Mouse (Mus musculus): ENCODE results near the gene Ezh1.

Ezh1 gene

GRCm38 (mm10) chr11:101184984-101185383 lies 41.3 kb downstream of the Ezh1 start:
- in situ Hi-C loops (cut with MboI, MseI), result loop anchor here in 1 of 2 experiments (5.0 to 10.0 kb wide), 2 partner anchors 103 to 210 kb away; partner anchors contain the start of genes Cavin1 and Coasy

- in situ Hi-C loops (cut with MboI, MseI), result loop anchor here in 1 of 2 experiments (5.0 to 10.0 kb wide), 2 partner anchors 101 to 208 kb away; partner anchors contain the start of genes Cavin1 and Coasy
Observed at GRCm38 (mm10) chr11:101182771-101183517, 43.3 kb downstream of the Ezh1 start.

- in situ Hi-C loops (cut with MboI, MseI), result loop anchor here in 1 of 2 experiments (5.0 to 10.0 kb wide), 2 partner anchors 100 to 207 kb away; partner anchors contain the start of genes Cavin1 and Coasy
Observed at GRCm38 (mm10) chr11:101181961-101182360, 44.3 kb downstream of the Ezh1 start.

- in situ Hi-C loops (cut with MboI, MseI), result loop anchor here in 1 of 2 experiments (5.0 to 10.0 kb wide), 2 partner anchors 99 to 206 kb away; partner anchors contain the start of genes Cavin1 and Coasy
Observed at GRCm38 (mm10) chr11:101180846-101181740, 45.2 kb downstream of the Ezh1 start.

GRCm38 (mm10) chr11:101180261-101180660 lies 46.0 kb downstream of the Ezh1 start:
- in situ Hi-C loops (cut with MboI, MseI), result loop anchor here in 1 of 2 experiments (5.0 to 10.0 kb wide), 2 partner anchors 98 to 205 kb away; partner anchors contain the start of genes Cavin1 and Coasy

- in situ Hi-C loops (cut with MboI, MseI), result no loop called here
Observed at GRCm38 (mm10) chr11:101179306-101179705, 47.0 kb downstream of the Ezh1 start.

- in situ Hi-C loops (cut with MboI, MseI), result no loop called here
Observed at GRCm38 (mm10) chr11:101178061-101179058, 47.9 kb downstream of the Ezh1 start.

GRCm38 (mm10) chr11:101176933-101177773 lies 49.1 kb downstream of the Ezh1 start:
- in situ Hi-C loops (cut with MboI, MseI), result no loop called here

GRCm38 (mm10) chr11:101176117-101176691 lies 50.1 kb downstream of the Ezh1 start:
- in situ Hi-C loops (cut with MboI, MseI), result no loop called here

- in situ Hi-C loops (cut with MboI, MseI), result no loop called here
Observed at GRCm38 (mm10) chr11:101175636-101176116, 50.6 kb downstream of the Ezh1 start.

GRCm38 (mm10) chr11:101174851-101175628 lies 51.2 kb downstream of the Ezh1 start, which contains the start of gene Ccr10:
Ccr10 (minus strand) TSS chr11:101175443.
- in situ Hi-C loops (cut with MboI, MseI), result no loop called here

GRCm38 (mm10) chr11:101174389-101174745 lies 51.9 kb downstream of the Ezh1 start:
- in situ Hi-C loops (cut with MboI, MseI), result no loop called here

- in situ Hi-C loops (cut with MboI, MseI), result no loop called here
Observed at GRCm38 (mm10) chr11:101173631-101174388, 52.5 kb downstream of the Ezh1 start.

GRCm38 (mm10) chr11:101173112-101173511 lies 53.2 kb downstream of the Ezh1 start:
- in situ Hi-C loops (cut with MboI, MseI), result no loop called here

- in situ Hi-C loops (cut with MboI, MseI), result no loop called here
Observed at GRCm38 (mm10) chr11:101172434-101172815, 53.8 kb downstream of the Ezh1 start.

- in situ Hi-C loops (cut with MboI, MseI), result no loop called here
Observed at GRCm38 (mm10) chr11:101171721-101172433, 54.4 kb downstream of the Ezh1 start.
